Mouse (Mus musculus): ENCODE measurements around the gene Bid. TPM values are rescaled to one million over a fixed set of nuclear protein-coding genes. Genes with fewer than 3 reads are reported as not detected.

The Bid gene
- polyA plus RNA-seq, 1 experiment from 2014 or later, result 58.5 TPM

DNA sequence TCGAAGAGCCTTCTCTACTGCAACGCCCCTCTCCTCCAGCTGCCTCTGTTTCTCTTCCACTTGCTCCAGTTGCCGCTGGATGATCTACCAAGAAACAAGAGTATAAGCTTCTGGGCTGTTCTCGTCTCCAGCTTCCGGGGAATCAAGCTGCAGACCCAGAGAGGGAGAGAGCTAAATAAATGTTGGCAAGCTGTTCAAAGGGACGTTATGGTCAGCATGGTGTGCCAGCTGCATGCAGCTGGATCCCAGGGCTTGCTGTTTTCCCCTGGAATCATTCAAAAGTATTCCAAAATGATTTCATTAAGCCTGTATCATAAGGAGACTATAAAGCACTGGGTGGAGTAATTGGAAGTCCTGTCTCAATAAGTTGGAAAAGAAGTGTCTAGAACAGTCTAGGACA, 34.7 kb upstream of the Bid start:
- DNase-seq (ENCODE audit: low read depth, low spot score) (no peak), ATAC-seq (no peak)
- ChIA-PET POLR2A (no interaction called here), CTCF (interaction anchor here (1.3 kb wide), 1 partner anchor 36 kb away, joined by 3 read pairs; no protein-coding TSS in a partner anchor)
- in situ Hi-C loops (cut with MboI; ENCODE audit: low pct_unique_long_range_greater_than_20kb), result no loop called here
- no peak for TF ChIP-seq CTCF (IDR thresholded peaks at IDR 0.05)
- no peaks in the 10 kb centered on the region for H3K27me3 ChIP-seq

DNA sequence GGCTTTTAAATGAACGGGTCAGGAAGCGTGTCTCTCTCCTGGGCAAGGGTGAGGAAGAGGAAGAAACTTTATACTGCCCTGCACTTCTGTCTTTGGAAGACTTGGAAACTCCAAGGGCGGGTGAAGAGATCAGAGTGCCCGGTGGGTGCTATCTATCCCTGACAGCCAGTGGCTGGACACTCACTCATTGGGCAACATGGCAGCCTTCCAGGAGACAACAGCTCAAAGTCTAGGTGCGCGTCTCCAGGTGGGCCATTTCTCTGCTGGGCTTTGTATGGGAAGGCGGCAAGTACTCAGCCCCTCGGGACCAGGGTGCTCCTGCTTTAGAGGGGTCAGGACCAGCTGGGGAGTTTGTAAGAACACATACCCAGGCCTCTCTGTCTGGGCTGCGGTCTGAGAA, 28.9 kb upstream of the Bid start:
- in situ Hi-C loops (cut with MboI; ENCODE audit: low pct_unique_long_range_greater_than_20kb), result no loop called here
- DNase-seq (ENCODE audit: low read depth, low spot score), result no peak
- ChIA-PET CTCF (interaction anchor here (1.0 kb wide), 1 partner anchor 42 kb away, joined by 3 read pairs; no protein-coding TSS in a partner anchor), POLR2A (no interaction called here)
- ATAC-seq, result no peak
- H3K27me3 ChIP-seq, result no peaks in the 10 kb centered on the region
- TF ChIP-seq CTCF (IDR thresholded peaks at IDR 0.05), result no peak

GRCm38 (mm10) chr6:120943964-120944363, 27.3 kb upstream of the Bid start:
- no peak for ATAC-seq

DNA sequence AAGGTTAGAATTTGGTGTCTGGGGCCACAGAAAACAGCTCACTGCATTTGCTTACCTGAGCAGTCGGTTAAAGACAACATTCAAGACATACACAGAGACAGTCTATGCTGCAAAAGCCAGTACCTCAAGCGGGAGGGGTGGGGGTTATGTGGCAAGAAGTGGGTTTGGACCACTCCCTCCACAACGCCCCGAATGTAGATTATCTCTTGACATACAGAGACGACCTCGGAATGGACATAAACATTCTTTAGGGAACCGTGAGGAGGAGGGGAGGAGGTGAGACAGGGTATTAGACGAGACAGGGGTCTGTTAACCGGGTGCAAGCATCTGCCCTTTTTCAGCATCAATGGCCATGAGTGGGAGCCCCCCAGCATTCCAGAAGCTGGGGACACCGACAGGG, 26.9 kb upstream of the Bid start:
- ATAC-seq (no peak), DNase-seq (ENCODE audit: low read depth, low spot score) (no peak)
- CTCF ChIA-PET, result interaction anchor here (1.1 kb wide), 1 partner anchor 8 kb away, joined by 3 read pairs; no protein-coding TSS in a partner anchor
- no peak for TF ChIP-seq CTCF (IDR thresholded peaks at IDR 0.05)
- H3K27me3 ChIP-seq, result no peaks in the 10 kb centered on the region
- in situ Hi-C loops (cut with MboI; ENCODE audit: low pct_unique_long_range_greater_than_20kb), result no loop called here
- POLR2A ChIA-PET, result no interaction called here

More at GRCm38 (mm10) chr6:120943964-120944363, 27.3 kb upstream of the Bid start:
- DNase-seq (ENCODE audit: low read depth, low spot score), result no peak
- ChIA-PET CTCF (interaction anchor here (1.1 to 1.4 kb wide), 2 partner anchors 8 to 46 kb away, joined by 3 to 6 read pairs; no protein-coding TSS in a partner anchor), POLR2A (no interaction called here)
- in situ Hi-C loops (cut with MboI; ENCODE audit: low pct_unique_long_range_greater_than_20kb), result no loop called here
- TF ChIP-seq CTCF (IDR thresholded peaks at IDR 0.05), result no peak
- no peaks in the 10 kb centered on the region for H3K27me3 ChIP-seq

DNA sequence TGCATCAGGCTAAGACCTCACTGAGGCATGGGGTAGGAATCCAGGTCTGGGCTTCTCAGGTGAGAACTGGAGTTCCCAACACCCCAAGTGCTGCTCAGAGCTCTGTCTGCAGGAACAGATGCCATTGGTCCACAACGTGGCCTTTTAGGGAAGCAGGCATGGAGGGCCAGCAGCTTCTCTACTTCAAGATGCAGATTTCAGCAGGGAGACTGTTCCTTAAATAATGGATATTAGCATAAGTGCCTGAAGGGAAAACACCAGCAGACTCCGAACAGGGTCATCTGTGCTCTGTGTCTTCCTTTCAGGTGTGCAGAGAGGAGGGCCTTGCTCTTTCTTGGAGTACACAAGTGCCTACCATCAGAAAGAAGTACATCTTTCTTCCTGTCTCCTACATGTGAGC, 26.4 kb upstream of the Bid start:
- ChIA-PET CTCF (no interaction called here), POLR2A (no interaction called here)
- in situ Hi-C loops (cut with MboI; ENCODE audit: low pct_unique_long_range_greater_than_20kb), result no loop called here
- DNase-seq (ENCODE audit: low read depth, low spot score), result no peak
- ATAC-seq, result no peak
- no peaks in the 10 kb centered on the region for H3K27me3 ChIP-seq
- TF ChIP-seq CTCF (IDR thresholded peaks at IDR 0.05), result no peak

DNA sequence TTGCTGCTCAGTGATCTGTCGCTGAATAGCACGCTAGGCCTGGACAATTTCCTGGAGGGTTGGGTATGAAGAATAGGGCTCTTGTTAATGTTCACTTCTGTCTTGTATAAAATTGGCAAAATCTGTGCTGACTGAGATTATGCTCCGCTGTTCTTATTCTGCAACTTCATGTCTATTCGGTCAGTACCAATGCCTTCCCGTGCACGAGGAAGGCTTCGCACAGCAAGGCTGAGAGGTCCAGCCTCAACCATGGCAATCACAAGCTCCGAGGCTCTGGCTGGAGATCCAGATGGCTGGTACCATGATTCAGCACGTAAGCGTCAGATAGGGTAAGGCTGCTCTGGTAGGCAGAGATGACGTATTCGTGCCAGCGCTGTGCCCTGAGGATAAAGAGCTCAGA, 24.9 kb upstream of the Bid start:
- DNase-seq (ENCODE audit: low read depth, low spot score) (no peak), ATAC-seq (no peak)
- ChIA-PET CTCF (no interaction called here), POLR2A (interaction anchor here (0.7 kb wide), 1 partner anchor 123 kb away, joined by 3 read pairs; no protein-coding TSS in a partner anchor)
- no peak for TF ChIP-seq CTCF (IDR thresholded peaks at IDR 0.05)
- no peaks in the 10 kb centered on the region for H3K27me3 ChIP-seq
- in situ Hi-C loops (cut with MboI; ENCODE audit: low pct_unique_long_range_greater_than_20kb), result no loop called here

- ATAC-seq (no peak), DNase-seq (ENCODE audit: low read depth, low spot score) (no peak)
- H3K27me3 ChIP-seq, result no peaks in the 10 kb centered on the region
- ChIA-PET POLR2A (interaction anchor here (0.7 kb wide), 1 partner anchor 123 kb away, joined by 3 read pairs; no protein-coding TSS in a partner anchor), CTCF (no interaction called here)
- TF ChIP-seq CTCF (IDR thresholded peaks at IDR 0.05), result no peak
- in situ Hi-C loops (cut with MboI; ENCODE audit: low pct_unique_long_range_greater_than_20kb), result no loop called here
Observed at GRCm38 (mm10) chr6:120941084-120941481, 24.4 kb upstream of the Bid start.

DNA sequence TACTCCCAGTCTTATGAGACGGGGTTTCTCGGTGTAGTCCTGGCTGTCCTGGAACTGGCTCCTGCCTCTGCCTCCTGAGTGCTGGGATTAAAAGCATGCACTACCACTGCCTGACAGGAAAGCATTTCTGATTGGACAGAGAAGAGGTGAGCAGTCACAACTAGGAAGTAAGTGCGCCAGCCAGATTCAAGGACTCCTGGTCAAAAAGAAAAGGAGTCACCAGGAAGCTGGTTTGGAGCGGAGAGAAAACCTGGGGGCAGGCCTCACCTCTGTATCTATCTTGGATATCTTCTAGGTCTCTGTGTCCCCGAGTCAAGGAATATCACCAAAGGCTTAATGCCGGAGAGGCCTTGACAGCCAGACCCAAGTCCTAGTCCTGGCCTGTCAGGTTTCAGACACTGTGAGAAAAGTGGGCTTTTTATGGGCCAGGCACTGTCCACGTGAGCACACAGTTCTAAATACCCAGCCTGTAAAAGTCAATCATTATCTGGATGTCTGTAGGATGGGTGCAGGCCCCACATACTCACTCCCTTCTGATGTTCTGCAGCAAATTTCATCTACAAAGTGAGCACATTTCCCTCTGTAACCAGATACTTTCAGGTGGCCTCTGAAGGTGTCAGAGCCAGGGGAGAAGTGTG, 23.9 kb upstream of the Bid start:
- TF ChIP-seq CTCF (IDR thresholded peaks at IDR 0.05), result no peak
- ChIA-PET POLR2A (no interaction called here), CTCF (no interaction called here)
- no peak for ATAC-seq
- in situ Hi-C loops (cut with MboI; ENCODE audit: low pct_unique_long_range_greater_than_20kb), result no loop called here
- H3K27me3 ChIP-seq, result no peaks in the 10 kb centered on the region
- no peak for DNase-seq (ENCODE audit: low read depth, low spot score)

GRCm38 (mm10) chr6:120939783-120940182, 23.1 kb upstream of the Bid start:
- no peaks in the 10 kb centered on the region for H3K27me3 ChIP-seq
- DNase-seq (ENCODE audit: low read depth, low spot score) (no peak), ATAC-seq (no peak)
- ChIA-PET POLR2A (no interaction called here), CTCF (no interaction called here)
- no peak for TF ChIP-seq CTCF (IDR thresholded peaks at IDR 0.05)
- in situ Hi-C loops (cut with MboI; ENCODE audit: low pct_unique_long_range_greater_than_20kb), result no loop called here

GRCm38 (mm10) chr6:120938763-120939450, 22.3 kb upstream of the Bid start:
- no peak for DNase-seq (ENCODE audit: low read depth, low spot score)
- CTCF ChIA-PET, result no interaction called here
- no peaks in the 10 kb centered on the region for H3K27me3 ChIP-seq
- POLR2A ChIA-PET, result no interaction called here
- in situ Hi-C loops (cut with MboI; ENCODE audit: low pct_unique_long_range_greater_than_20kb), result no loop called here
- ATAC-seq, result no peak
- TF ChIP-seq CTCF (IDR thresholded peaks at IDR 0.05), result no peak

- ATAC-seq (no peak), DNase-seq (ENCODE audit: low read depth, low spot score) (no peak)
- ChIA-PET CTCF (no interaction called here), POLR2A (no interaction called here)
- TF ChIP-seq CTCF (IDR thresholded peaks at IDR 0.05), result no peak
- in situ Hi-C loops (cut with MboI; ENCODE audit: low pct_unique_long_range_greater_than_20kb), result no loop called here
- no peaks in the 10 kb centered on the region for H3K27me3 ChIP-seq
Observed at GRCm38 (mm10) chr6:120937999-120938608, 21.5 kb upstream of the Bid start.
